Mouse (Mus musculus) natural killer cell, adult 2 months (primary cell): ENCODE measurements around the gene Lysmd2.
"Not testable (repeated sequence)": the region's sequence is repeated elsewhere in the genome, so short reads cannot be mapped to it uniquely, and the experiment has no call there.

Source experiments
- DNase-seq, 2 experiments: peaks; one replicate each; pipeline ENCODE4 v3.0.0; 2022; ENCODE audit warnings: low spot score in 2 of 2

The Lysmd2 gene

DNA sequence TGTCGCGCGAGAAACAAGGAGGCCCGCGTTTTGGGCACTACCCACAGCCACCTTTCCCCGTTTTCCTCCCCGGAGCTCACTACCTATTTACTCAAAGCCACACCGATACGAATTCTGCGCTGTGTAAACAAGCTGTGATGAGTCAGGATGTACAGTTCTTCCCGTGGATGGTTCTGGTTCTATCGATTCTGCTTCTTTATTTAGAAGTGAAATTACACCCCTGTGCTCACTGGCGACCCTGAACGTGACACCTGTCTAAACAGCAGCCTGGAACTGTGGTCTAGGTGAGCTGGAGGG lies 715 bp downstream of the Lysmd2 start:
- no peak for DNase-seq

DNA sequence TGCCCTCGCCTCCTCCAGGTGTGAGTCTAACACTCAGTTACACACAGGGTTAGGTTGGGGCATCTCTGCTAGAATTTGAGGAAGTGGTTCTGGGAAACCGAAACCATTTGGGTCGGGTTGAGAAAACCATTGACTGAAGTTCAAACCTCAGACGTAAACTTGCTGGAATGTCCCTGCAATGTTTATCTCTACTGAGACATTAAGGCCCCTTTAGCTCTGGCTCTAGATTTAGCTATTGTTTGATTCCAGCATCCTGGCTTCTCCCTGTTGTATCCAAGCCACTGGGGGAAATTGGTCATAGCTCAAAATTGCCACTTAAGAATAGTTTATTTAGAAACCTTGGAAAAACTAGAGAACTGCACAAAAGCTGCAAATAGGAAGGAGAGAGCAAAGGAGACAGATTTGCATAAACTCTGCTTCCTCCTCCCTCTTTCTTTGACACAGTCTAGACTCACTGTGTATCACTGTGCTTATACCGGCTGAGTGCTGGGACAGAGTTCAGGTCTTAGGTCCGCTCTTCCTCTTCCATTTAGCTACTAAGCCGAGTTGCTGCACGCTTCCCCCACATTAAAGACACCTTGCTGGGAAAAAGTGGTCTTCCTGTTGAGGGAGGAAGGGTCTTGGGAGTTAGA lies 5.4 kb downstream of the Lysmd2 start:
- DNase-seq: peak in 1 of 2 experiments; percentile 1

DNA sequence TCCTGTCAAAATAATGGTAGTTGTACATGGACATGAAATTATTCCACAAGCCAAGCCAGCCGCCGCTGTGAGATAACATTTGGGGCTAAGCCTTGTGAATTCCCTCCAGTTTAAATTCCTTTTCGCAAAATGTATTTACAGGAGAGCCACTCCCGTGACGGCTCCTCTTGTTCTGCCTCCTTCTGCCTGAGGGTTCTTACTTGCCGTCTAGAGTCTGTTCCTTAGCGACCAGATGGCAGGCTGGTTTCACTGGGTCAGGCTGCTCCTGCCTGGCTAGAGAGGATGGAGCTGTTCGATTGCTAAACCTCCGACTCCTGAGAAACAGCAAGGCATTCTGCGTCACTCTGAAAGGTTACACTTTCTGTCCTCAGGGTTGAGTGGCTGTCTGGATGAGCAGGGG lies 6.6 kb downstream of the Lysmd2 start:
- DNase-seq: no peak

DNA sequence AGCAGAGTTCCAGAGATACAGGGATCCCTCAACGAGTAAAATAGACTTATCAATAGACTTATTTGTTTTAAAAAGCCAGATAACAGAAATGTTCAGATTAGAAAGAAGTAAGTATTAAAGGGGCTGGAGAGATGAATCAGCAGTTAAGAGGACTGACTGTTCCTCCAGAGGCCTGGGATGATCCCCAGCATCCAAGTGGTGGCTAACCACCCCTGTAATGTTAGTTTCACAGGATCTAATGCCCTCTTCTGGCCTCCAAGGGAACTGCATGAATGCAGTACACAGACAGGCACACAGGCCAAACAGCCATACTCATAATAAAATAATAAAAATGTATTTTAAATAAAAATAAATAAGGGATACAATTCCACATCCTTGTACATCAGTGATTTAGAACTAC lies 7.4 kb downstream of the Lysmd2 start:
- DNase-seq: no peak

DNA sequence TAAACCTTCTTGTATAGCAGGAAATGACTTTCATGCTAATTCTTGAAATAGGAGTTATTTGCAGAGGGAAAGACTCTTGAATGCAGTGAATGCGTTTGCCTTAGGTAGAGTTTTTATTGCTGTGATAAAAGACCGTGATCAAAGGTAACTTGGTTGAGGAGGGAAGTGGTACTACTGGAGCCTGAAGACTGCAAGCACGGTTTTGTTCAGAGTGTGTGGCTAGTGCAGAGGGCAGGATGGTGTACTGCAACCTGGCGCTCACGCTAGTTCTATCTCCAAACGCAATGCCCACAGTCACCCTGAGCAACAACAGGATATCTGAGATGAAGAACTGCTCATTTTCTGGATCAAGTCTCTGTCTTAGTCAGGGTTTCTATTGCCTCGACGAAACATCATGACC lies 8.1 kb downstream of the Lysmd2 start:
- DNase-seq: no peak

DNA sequence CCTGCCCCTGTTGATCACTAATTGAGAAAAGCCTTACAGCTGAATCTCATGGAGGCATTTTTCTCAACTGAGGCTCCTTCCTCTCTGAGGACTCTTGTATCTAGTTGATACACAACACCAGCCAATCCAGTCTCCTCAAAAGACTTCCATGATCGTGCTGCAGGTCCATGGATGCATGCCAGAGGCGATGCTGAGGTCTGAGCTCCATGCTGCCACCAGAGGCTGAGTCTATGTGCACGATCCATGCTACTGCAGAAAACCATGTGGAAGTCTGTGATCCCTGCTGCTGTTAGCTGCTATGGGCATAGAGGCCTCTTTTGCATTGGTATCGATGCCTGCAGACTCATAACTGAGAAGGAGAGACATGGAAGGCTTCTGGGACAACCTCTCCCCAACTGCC lies 8.7 kb downstream of the Lysmd2 start:
- no peak for DNase-seq

DNA sequence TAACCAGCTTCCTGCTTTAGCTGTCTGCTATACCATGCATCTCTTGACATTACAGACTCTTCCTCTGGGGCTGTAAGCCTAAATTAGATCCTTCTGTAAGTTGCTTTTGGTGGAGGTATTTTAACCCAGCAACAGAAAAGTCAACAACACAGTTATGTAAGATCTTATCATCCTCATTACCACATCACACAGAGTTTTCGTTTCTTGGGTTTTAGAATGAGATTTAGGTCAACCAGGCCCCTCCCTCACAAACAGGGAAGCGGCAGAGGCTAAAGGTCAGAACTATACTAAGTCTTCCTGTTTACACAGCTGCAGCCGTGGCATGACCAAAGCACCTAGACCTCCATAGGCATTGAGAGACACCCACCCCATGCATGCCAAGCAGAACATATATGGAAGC lies 19.9 kb downstream of the Lysmd2 start:
- DNase-seq: no peak

DNA sequence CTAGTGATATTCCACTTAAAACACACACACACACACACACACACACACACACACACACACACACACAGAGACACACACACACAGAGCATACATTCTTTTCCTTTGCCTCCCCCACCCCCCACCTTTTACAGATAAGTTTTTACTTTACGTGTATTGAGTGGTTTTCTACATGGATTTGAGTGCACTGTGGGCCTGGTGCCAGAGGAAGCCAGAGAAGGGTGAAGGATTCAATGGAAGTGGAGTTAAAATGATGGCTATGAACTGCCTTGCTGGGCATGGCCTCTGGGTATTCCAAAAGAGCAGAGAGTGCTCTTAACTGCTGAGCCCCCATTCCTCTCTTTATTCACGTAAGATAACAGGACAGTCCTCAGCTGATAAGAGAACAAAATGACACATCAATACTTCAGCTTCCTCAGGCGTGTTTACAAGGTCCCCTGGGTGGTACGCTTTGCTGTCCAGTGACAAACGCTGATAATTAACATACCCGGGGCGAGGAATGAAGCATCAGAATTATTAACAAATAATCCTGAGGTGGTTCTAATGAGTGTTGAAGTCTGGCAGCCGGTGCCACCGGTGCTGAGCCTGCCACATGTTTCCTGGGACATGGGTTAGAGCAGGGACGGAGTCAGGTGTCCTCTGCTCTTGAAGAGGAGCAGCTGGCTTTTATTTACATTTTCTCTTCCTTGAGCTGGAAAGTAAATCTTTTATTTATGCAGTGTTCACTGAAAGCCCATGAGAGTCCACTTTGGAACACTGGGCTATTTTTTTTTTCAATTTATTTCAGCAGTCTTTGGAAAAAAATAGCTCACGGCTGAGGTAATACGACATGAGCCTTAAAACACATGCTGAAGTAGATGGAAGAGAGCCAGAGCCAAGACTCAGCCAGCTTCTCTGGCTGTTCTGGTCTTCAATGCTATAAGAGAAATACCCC lies 28.7 kb downstream of the Lysmd2 start:
- no peak for DNase-seq

DNA sequence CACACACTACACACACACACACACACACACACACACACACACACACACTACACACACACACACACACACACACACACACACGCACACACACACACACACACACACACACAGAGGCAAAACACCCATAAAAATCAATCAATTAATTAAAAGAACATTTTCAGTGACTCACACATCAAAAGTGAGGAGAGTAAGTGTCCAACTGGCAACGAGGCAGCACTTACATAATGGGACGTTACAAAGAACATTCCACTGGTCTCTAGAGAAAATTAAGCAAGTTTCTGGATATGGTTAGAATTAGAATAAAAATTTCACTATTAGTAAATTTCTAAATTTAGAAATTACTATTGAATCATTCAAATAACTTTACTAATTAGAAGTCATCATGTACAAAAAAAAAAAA lies 30.9 kb downstream of the Lysmd2 start:
- DNase-seq: not testable (repeated sequence)

DNA sequence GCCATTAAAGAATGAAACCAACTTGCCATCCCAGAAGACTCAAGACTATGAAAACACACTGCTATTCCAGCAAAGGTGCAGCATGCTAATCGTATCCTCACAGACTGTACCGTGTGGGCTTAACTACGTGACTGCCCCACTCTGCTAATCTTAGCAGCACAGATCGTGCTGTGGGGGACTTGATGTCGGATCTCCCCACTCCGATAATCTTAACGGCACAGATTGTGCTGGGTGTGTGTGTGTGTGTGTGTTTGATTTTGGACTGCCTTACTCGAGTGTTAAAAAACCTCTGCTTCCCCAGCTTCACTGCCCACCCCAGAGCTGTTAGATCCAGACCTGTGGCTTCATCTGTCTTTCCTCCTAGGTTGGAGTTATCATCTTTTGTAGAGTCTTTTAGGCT lies 35.4 kb downstream of the Lysmd2 start:
- no peak for DNase-seq

DNA sequence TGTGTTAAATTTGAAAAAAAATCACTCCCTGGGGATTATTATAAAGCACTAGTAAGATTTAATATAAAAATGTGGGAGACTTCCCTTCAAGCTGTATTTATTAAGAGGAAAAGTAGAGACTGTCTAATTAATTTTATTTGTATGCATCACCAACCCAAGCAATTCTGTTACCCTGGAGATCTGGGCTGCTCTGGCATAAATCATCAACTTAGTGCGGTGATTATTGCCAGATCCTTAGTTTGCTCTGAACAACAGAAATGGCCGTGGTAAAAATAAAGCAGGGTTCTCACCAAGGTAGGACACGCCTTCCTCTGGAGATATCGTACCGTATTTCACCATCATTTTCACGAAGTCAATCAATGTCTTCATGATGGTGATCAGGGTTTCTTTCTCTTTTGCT lies 39.8 kb downstream of the Lysmd2 start:
- DNase-seq: no peak

DNA sequence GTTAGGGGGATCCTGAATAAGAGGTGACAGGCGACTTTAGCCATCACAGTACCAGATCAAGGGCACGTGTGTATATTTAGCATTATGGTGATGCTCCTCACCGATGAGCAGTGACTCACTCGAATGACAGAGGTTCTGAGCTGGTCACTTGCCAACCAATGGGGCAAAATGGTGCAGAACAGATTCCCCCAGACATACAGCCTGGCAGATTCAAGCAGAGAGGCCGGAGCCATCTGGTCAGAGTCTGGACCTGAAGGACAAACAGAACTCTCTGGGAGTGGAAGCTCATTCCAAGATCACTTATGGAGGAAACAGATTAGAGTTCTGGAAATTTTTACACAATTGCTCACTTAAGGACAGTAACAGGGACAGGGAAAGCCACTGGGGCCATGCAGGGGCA lies 41.1 kb downstream of the Lysmd2 start:
- no peak for DNase-seq

DNA sequence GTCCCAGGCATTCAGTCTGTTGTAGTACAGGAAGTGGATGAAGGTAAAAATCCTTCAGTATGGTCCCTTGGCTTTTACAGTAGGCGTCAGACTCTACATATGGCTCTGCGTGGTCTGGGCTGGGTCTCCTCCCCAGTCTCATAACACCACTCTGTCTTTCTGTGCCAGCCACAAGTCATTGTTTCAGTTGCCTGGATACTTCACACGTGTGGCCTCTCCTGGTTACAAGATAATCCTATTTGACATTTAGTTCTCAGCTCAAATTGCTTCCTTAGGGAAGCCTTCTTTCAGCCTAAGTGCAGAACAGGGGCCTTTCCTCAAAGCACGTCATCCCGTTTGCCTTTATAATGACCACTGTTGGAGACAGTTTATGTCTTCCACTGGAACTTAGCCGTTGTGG lies 47.2 kb downstream of the Lysmd2 start:
- no peak for DNase-seq

DNA sequence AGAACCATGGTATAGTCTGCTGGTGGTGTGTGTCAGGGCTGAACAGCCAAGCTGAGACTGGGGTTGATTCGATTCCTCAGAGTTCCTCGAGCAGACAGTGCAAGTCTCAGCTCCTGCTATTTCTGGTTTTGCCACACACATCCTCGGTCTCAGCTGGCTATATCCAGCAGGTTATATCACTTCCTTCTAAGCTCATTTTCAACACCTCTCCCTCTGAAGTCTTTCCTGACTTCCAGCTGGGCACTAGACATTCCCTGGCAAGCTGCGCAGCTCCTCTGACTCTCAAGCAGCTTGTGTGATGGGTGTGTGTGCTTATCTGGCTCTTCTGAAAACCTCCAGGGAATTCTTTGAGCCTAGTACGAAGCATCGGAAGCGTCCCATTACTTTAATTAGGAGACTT lies 50.7 kb downstream of the Lysmd2 start:
- DNase-seq: no peak

DNA sequence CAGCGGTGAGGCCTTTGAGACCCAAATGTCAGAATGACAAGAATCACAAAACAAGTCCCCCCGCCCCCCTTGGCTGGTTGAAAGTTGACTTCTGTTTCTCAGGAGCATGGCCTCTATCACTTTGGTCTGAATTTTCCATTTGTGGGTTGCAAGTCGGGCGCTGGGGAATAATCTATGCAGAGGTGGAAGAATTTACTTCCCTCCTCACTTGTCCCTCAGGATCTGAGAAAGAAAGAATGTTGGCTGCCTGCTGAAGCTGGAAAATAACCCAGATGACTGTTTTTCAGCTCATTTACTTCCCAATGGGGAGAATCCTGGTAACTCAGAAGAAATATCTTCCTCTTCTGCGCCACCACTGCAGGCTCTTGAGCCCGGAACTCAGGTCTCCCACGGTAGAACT lies 52.8 kb downstream of the Lysmd2 start:
- no peak for DNase-seq

DNA sequence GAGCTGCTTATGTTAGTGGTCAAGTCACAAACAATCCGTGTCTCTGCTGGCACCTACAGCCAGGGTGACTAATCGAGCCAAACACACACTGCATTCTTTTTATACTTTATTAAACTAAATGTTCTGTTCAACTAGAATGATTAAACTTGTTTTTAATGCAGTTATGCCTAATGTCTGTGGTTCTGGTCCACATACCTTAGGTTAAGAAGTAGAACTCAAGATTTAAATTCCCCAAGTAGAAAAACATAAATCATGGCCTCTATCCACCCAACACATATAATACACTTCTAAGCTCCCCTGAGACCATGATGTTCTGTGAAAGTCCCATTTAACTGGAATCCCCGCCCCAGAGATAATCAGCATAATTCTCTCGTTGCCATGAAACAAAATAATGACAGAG lies 54.1 kb downstream of the Lysmd2 start:
- DNase-seq: no peak

DNA sequence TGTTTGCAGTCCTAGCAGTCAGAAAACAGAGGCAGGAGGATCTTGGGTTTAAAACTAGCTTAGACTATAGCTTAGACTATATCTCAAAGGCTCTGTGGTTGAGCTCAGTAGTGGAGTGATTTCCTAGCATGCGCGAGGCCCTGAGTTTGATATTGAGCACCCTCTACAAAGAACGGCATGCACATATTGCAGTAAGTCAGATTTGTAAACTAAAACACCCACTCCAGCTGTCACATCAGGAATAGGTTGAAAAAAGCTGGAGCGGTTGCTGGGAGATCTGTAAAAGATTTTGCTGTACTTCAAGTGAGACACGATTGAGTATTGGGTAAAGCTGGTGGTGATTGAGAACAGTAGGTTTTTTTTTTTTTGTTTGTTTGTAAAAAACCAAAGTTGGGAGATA lies 55.1 kb downstream of the Lysmd2 start:
- no peak for DNase-seq

DNA sequence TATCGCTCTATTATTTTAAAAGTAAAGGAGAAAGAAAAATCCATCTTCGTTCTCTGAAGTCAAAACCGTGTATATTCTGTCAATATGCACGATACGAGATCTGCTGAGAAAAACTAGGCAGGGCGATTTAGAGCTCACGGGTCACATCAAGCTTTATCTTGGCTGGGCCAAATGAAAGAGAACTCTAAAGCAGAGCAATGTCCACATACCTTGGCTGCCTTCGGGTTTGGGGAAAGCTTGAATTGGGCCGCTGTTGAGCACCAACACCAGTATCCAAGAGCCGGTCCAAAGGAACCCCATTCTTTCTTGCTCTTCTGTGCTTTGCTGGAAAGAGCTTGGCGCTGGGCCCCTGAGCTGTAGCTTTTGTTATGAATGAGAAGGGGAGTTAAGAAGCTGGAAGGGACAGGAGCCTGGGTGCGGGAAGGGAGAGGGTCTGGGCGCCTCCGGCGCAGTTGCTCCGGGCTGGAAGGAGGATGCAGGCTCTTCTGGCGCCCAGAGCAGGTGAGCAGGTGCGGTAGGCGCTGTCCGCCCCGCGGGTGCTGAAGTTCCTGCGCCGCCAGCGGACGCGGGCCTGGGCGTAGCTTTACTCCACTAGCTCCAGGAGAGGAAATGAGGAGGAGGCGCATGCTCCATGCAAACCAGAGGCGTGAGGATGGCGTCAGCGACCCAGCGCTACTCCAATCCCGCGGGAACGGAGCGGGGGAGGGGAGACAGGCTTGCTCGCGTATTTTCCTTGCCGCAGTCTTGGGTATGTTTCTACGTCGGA lies 58.1 kb downstream of the Lysmd2 start, which contains the start of gene Scg3:
Scg3 (minus strand) TSS at position 631 of the 766 bp plus-strand sequence.
- DNase-seq: no peak

DNA sequence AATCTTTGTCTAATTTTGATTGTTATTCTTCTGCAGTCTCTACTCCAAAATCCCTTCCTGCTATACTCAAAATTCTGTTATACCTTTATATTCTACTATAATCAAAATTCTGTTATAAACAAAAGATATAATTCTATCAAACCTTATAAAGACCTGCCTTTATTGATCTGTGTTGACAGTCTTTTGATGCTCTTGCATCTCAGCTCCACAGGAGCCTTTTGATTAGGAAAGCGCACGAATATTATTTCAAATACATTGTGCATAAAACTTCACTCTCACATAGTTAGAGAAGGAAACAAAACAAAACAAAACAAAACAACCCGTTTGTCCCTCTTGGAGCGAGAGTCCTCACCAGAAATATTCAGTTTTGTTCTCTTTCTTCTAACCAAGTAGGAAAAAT lies 58.8 kb downstream of the Lysmd2 start:
- no peak for DNase-seq

DNA sequence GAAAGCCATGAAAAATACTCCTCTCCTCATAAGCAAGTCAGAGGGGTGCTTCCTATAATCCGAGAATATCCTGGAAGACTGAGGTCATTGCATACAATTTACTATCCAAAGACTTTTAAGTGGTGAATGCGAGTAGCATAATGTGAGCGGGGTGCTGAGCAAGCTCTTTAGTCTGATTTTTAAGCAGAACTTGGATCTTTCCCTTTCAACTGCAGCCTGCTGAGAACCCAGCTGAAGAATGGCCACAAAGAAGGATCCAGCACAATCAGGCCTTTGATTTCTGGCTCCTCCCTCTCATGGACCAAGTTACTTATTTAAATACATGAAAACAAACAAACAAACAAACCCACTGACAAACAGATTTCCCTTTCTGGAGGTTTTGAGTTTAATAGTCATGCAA lies 59.2 kb downstream of the Lysmd2 start:
- DNase-seq: no peak
